Mouse (Mus musculus): Measurements from ENCODE around the gene Cox7a2l. TPM values are rescaled to one million over a fixed set of nuclear protein-coding genes. Genes with fewer than 3 reads are reported as not detected.

Gene Cox7a2l
- 8.5 and 30.9 TPM in 2 replicates for polyA plus RNA-seq (2012; ENCODE audit: insufficient read depth, low replicate concordance)

DNA sequence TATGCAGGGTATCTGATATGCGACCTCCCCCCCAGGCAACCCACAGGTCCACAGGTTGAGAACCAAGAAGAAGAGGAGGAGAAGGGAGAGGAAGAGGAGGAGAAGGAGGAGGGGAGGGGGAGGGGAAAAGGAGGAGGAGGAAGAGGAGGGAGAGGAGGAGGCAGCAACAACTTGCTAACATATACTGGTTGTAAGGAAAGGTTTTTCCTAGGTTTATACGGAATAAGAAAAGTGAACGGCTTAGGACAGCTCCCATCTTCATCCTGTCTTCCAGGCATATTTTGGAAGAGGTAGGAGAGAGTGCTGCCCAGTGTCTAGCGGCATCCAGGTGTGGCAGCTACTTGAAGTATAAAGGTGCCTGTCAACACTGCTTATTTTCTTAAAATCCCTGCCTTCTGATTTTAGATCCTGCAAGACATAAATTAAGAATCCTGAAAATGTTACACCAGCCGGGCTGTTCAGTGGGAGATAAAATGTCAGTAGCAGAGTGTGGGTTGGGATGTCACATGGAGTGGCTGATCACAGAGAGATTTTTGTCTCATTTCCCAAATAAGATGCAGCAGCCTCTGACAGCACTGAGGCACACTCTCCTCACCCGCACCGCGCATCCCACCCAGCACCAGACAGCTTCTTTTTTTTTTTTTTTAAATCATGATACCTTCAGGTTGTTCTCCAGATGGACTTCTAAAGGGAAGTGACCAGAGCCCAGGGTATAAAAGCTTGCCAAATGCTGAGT lies at the start of gene Cox7a2l:
TSS of gene Cox7a2l (minus strand) at position 51 of the 736 bp plus-strand sequence.
- Histone ChIP-seq H3K9me3 (no peaks in the 10 kb centered on the region), H3K27me3 (replicated peaks) (no peaks in the 10 kb centered on the region), H3K4me3 (replicated peaks) (no peak within 1 kb of the TSS), H3K4me1 (peaks cover 30% of the 10 kb centered on the region), H3K36me3 (replicated peaks; ENCODE audit: low read length) (no peaks in the 10 kb centered on the region)
- TF ChIP-seq FLI1 (IDR thresholded peaks at IDR 0.05; ENCODE audit: low read length), result no peak
- TF ChIP-seq GATA1 (IDR thresholded peaks at IDR 0.05; ENCODE audit: borderline replicate concordance, low read length), result no peak

DNA sequence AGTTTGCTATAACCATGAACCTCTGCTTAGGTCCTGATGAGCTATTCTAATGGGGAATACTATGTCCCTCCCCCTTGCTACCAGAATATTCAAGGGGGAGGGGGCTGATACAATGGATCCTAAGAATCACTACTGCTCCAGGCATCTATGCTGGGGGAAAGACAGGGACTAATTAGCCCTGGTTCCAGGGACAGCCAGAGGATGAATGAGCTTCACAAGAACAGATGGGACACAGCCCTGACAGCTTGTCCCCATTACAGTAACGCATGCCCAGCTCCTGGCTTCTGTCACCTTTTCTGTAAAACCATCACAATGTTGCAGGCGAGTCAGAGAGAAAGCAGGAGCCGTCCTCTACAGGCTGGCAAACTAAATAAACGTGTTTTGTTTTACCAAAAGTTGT lies 48.4 kb upstream of the Cox7a2l start:
- H3K9me3 ChIP-seq, result peaks cover 12% of the 10 kb centered on the region
- TF ChIP-seq GATA1 (IDR thresholded peaks at IDR 0.05; ENCODE audit: borderline replicate concordance, low read length) (no peak), FLI1 (IDR thresholded peaks at IDR 0.05; ENCODE audit: low read length) (no peak)
- H3K4me3 ChIP-seq (replicated peaks), result no peak overlapping the region
- peaks cover 10% of the 10 kb centered on the region for H3K4me1 ChIP-seq
- H3K36me3 ChIP-seq (replicated peaks; ENCODE audit: low read length), result no peaks in the 10 kb centered on the region
- peaks cover 12% of the 10 kb centered on the region for H3K27me3 ChIP-seq (replicated peaks)

DNA sequence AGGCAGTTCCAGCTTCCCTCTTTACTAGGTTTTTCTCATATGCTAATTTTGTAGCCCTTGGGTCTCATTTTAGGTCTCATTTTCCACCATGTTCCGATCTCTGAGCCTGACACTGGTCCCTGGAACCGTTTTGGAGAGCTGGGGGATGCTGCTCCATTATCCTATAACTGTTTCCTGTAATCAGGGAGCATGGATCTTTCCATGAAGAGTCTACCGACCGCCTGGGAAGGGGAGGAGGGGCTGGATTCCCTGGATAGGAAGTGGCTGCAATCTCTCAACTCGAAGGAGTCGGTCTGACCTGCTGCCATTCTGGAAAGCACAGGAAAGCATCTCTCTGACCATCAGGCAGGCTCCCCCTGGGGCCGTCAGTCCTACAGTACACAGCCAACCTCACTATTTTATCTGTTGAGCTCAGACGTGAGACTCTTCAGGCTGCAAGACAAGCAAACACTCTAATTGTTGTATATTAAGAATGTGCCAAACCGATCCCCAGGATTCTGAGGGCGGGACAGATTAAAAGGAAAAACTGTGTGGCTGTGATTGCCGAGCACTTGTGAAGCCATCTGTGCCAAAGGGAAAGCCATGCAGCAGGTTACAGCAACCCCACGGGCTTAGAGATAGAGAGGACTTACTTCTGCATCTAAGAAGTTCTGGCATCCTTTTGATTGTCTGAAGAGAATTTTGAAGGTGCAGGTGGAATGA lies 47.1 kb upstream of the Cox7a2l start:
- Histone ChIP-seq H3K4me1 (peaks cover 10% of the 10 kb centered on the region), H3K4me3 (replicated peaks) (no peak overlapping the region)
- TF ChIP-seq GATA1 (IDR thresholded peaks at IDR 0.05; ENCODE audit: borderline replicate concordance, low read length), result no peak
- no peak for TF ChIP-seq FLI1 (IDR thresholded peaks at IDR 0.05; ENCODE audit: low read length)

DNA sequence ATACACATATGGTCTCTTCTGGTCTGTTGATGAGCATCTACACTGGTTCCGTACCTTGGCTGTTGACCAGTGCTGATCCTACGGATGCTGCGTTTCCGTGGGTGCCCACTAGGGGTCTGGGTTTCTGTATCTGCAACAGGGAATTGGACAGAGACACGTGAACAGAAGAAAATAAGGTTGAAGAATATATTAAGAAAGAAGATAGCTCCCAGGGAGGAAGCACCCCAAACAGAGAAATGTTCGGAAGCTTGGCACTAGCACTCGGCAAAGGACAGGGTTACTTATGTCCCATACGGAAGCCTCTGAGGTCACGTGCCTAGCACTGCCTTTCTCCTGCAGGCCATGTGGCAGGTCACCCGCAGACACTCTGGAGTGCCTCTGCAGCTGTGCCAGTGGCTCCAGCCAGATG lies 46.6 kb upstream of the Cox7a2l start:
- peaks cover 9% of the 10 kb centered on the region for H3K27me3 ChIP-seq (replicated peaks)
- H3K4me1 ChIP-seq, result peaks cover 10% of the 10 kb centered on the region
- no peaks in the 10 kb centered on the region for H3K36me3 ChIP-seq (replicated peaks; ENCODE audit: low read length)
- TF ChIP-seq GATA1 (IDR thresholded peaks at IDR 0.05; ENCODE audit: borderline replicate concordance, low read length) (no peak), FLI1 (IDR thresholded peaks at IDR 0.05; ENCODE audit: low read length) (no peak)
- H3K4me3 ChIP-seq (replicated peaks), result no peak overlapping the region
- H3K9me3 ChIP-seq, result peaks cover 12% of the 10 kb centered on the region

More for the DNA sequence above, 47.1 kb upstream of the Cox7a2l start:
- Histone ChIP-seq H3K36me3 (replicated peaks; ENCODE audit: low read length) (no peaks in the 10 kb centered on the region), H3K9me3 (peaks cover 12% of the 10 kb centered on the region), H3K27me3 (replicated peaks) (peaks cover 9% of the 10 kb centered on the region)

DNA sequence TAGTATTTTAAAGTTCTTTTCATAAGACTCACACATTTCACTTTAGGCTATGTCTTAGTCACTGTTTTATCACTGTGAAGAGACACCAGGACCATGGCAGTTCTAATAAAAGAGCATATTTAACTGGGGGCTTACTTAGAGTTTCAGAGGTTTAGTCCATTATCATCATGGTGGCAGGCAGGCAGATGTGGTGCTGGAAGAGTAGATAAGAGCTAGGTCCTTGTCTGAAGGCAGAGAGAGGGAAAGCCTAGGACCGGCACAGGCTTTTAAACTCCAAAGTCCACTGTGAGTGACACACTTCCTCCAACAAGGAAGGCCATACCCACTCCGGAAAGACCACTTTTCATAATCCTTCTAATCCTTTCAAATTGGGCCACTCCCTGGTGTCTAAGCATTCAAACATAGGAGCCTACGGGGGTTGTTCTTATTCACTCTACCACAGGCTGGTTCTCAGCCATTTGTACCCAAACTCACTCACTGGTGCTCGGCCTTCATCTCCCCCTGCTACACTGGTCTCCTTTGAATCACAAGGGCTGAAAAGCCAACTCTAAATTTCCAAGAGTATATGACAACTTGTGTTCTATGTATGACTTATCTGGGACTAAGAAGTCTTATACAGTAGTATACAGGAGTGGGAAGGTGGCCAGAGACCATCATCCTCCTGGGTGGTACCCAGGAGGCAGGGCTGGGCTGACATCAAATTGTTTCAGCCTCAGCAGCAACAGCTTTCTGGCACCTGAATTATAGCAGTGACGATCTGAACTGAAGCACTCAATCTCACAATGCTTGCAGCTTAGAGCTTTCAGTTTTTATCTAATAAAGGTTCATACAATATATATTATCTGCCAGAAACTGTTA lies 45.3 kb upstream of the Cox7a2l start:
- Histone ChIP-seq H3K27me3 (replicated peaks) (peaks cover 8% of the 10 kb centered on the region), H3K36me3 (replicated peaks; ENCODE audit: low read length) (no peaks in the 10 kb centered on the region), H3K4me3 (replicated peaks) (no peak overlapping the region), H3K4me1 (peaks cover 10% of the 10 kb centered on the region), H3K9me3 (peaks cover 12% of the 10 kb centered on the region)
- TF ChIP-seq FLI1 (IDR thresholded peaks at IDR 0.05; ENCODE audit: low read length) (no peak), GATA1 (IDR thresholded peaks at IDR 0.05; ENCODE audit: borderline replicate concordance, low read length) (no peak)

DNA sequence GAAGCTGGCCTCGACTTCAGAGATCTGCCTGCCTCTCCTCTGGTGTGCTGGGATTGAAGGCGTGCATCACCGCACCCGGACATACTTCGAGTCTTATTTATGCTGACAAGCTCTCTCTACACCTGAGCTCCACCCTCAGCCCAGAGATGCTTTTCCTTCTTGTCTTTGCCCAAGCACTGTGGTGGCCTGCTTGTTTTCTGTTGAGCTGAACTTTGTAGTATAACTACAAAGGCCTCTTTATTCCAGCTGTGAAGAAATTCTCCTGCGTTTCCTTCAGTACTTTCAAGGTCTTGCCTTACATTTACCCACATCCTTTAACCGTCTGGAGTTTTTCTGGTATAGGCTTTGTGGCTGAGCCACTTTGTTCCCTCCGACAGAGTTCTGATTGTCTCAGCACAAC lies 42.0 kb upstream of the Cox7a2l start:
- H3K36me3 ChIP-seq (replicated peaks; ENCODE audit: low read length), result no peaks in the 10 kb centered on the region
- TF ChIP-seq FLI1 (IDR thresholded peaks at IDR 0.05; ENCODE audit: low read length), result no peak
- TF ChIP-seq GATA1 (IDR thresholded peaks at IDR 0.05; ENCODE audit: borderline replicate concordance, low read length), result no peak
- H3K4me3 ChIP-seq (replicated peaks), result no peak overlapping the region
- peaks cover 6% of the 10 kb centered on the region for H3K4me1 ChIP-seq
- H3K27me3 ChIP-seq (replicated peaks), result no peaks in the 10 kb centered on the region
- peaks cover 18% of the 10 kb centered on the region for H3K9me3 ChIP-seq

DNA sequence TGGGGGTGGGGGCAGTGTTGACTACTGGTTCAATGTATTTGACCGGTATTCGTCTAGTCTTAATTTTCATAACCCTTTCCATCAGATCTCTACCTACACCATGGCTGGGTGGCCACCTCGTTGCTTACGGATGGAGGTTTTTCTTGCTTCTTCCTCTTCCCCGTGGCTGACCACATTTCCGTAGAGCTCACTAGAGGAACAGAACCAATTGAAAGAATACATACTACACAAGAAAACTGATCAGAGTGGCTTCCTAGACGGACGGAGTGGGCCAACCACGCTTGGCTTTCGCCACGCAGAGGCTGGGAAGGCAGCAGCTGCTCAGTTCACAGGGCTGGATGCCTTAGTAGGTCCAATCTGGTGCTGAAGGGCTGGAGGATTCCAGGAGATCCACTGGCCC lies 38.7 kb upstream of the Cox7a2l start:
- no peaks in the 10 kb centered on the region for H3K27me3 ChIP-seq (replicated peaks)

DNA sequence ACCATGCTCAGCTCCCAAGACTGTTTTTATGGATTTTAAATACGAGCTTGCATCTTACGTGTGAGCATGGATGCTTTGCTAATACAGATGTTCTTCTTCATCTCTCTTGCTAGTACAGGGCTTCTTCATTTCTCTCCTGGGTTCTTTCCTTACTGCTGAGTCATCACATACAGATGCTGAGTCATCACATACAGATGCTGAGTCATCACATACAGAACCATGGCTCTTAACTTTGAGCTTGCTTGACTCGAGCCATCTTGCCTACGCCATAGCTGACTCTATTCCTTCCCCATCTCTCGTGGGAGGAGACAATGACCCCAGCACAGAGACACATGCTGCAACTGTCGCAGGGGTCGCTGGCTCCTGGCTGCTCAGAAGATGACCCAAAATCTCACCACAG lies 37.9 kb upstream of the Cox7a2l start:
- H3K4me1 ChIP-seq, result peaks cover 9% of the 10 kb centered on the region

More for the DNA sequence above, 38.7 kb upstream of the Cox7a2l start:
- H3K4me1 ChIP-seq, result peaks cover 9% of the 10 kb centered on the region
- no peak for TF ChIP-seq FLI1 (IDR thresholded peaks at IDR 0.05; ENCODE audit: low read length)
- no peak for TF ChIP-seq GATA1 (IDR thresholded peaks at IDR 0.05; ENCODE audit: borderline replicate concordance, low read length)
- 0 out of 2 replicates have a peak, but pooled peaks cover 7% of the 10 kb centered on the region for H3K9me3 ChIP-seq
- no peaks in the 10 kb centered on the region for H3K36me3 ChIP-seq (replicated peaks; ENCODE audit: low read length)
- H3K4me3 ChIP-seq (replicated peaks), result no peak overlapping the region

DNA sequence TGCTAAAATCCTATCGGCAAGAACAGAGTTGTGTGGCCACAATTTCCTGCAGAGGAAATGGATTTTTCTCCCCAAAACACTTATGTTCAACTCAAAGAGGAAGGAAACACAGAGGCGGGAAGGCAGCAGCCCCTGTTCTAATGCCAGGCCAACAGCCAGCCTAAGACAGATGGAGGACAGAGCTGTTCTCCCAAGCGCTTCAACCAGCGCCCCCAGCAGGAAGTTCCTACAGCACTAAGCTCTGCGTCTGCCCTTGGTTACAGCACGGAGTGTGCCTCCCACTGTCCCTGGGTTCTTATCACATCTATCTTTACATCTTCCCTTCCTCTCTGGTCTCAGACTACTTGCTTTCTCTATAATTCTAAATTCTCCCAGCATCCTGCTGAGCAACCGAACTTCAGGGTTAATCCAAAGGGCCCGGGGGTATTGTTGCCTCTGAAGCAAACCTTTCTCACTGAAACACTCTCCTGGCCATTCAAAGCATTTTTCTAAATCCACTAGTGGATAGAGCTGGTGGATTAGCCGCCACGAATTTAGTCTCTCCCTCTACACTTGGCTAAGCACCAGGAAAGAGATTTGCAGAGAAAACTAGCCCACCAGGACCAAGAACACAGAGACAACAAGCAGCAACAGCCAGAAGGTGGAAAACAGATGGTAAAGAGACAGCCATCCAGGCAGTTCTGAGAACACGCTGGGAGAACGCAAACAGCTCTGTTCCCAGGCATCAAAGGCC lies 31.5 kb upstream of the Cox7a2l start:
- Histone ChIP-seq H3K4me1 (peaks cover 29% of the 10 kb centered on the region), H3K27me3 (replicated peaks) (peaks cover 17% of the 10 kb centered on the region), H3K36me3 (replicated peaks; ENCODE audit: low read length) (no peaks in the 10 kb centered on the region), H3K9me3 (peaks cover 5% of the 10 kb centered on the region; the same call in 1 of the 2 replicates), H3K4me3 (replicated peaks) (peak overlapping the region; percentile 83)
- TF ChIP-seq FLI1 (IDR thresholded peaks at IDR 0.05; ENCODE audit: low read length) (no peak), GATA1 (IDR thresholded peaks at IDR 0.05; ENCODE audit: borderline replicate concordance, low read length) (no peak)

More for the DNA sequence above, 37.9 kb upstream of the Cox7a2l start:
- Histone ChIP-seq H3K36me3 (replicated peaks; ENCODE audit: low read length) (no peaks in the 10 kb centered on the region), H3K4me3 (replicated peaks) (no peak overlapping the region), H3K9me3 (0 out of 2 replicates have a peak, but pooled peaks cover 7% of the 10 kb centered on the region), H3K27me3 (replicated peaks) (no peaks in the 10 kb centered on the region)
- TF ChIP-seq GATA1 (IDR thresholded peaks at IDR 0.05; ENCODE audit: borderline replicate concordance, low read length) (no peak), FLI1 (IDR thresholded peaks at IDR 0.05; ENCODE audit: low read length) (no peak)
